Mouse (Mus musculus) stomach, embryonic 14.5 days (tissue): ENCODE data around the gene Esp18. TPM values are rescaled to one million over a fixed set of nuclear protein-coding genes. Genes with fewer than 3 reads are reported as not detected.

Experiments used
- ATAC-seq: fragments of 200-750 bp; cut with Nextera tagmentation; 2 replicates; pipeline ENCODE4 v1.8.0; 2017; ENCODE audit warnings: low read depth, moderate TSS enrichment; ENCODE audit not compliant: insufficient number of reproducible peaks, insufficient read depth, low FRiP score
- H3K27ac ChIP-seq: fragments of 300-500 bp; sonication (generic); 2 replicates; pipeline ENCODE4 v1.5.1; 2014; ENCODE audit warnings: mild to moderate bottlenecking, low read length, moderate library complexity, mixed read lengths
- H3K27me3 ChIP-seq: fragments of 300-500 bp; sonication (generic); 2 replicates; pipeline ENCODE4 v1.6.1; 2014; ENCODE audit warnings: low read length, control low read depth, mixed read lengths; ENCODE audit not compliant: control insufficient read depth, insufficient read depth
- H3K36me3 ChIP-seq: fragments of 300-500 bp; sonication (generic); 2 replicates; pipeline ENCODE4 v1.6.1; 2014; ENCODE audit warnings: mild to moderate bottlenecking, control low read depth, low read length, moderate library complexity, mixed read lengths; ENCODE audit not compliant: control insufficient read depth, insufficient read depth
- H3K4me1 ChIP-seq: fragments of 300-500 bp; sonication (generic); 2 replicates; pipeline ENCODE4 v1.6.1; 2014; ENCODE audit warnings: low read length, control low read depth, mixed read lengths; ENCODE audit not compliant: control insufficient read depth, insufficient read depth
- H3K4me2 ChIP-seq: fragments of 300-500 bp; sonication (generic); replicated peaks from 2 replicates; pipeline ENCODE4 v1.6.1; 2014; ENCODE audit warnings: low read depth, low read length, control low read depth
- H3K4me3 ChIP-seq: fragments of 300-500 bp; sonication (generic); 2 replicates; pipeline ENCODE4 v1.5.1; 2014; ENCODE audit warnings: low read depth, low read length, control low read depth
- H3K9ac ChIP-seq: fragments of 300-500 bp; sonication (generic); replicated peaks from 2 replicates; pipeline ENCODE4 v1.6.1; 2014; ENCODE audit warnings: low read depth, mild to moderate bottlenecking, control low read depth, low read length, moderate library complexity, mixed read lengths
- H3K9me3 ChIP-seq: fragments of 300-500 bp; sonication (generic); 2 replicates; pipeline ENCODE4 v1.6.1; 2016; ENCODE audit warnings: low read depth, low read length, control low read depth; ENCODE audit not compliant: control insufficient read depth
- WGBS: fragments of 180-500 bp; shearing (Covaris S2); extraction: QIAGEN DNeasy Blood & Tissue Kit; methylation state at CpG from one replicate; pipeline ENCODE4 v1.1.7; 2014; 5-methylcytosine and 5-hydroxymethylcytosine counted together
- microRNA-seq: library from miRNA; unstranded; fragments of <30 nt; microRNA quantifications from one replicate; pipeline ENCODE4, GENCODE M21; 2016
- polyA plus RNA-seq: library from polyadenylated mRNA; unstranded; fragments of >200 nt; fragmentation: Nextera tagmentation; extraction: Ambion mirVana; gene quantifications from 2 replicates; pipeline ENCODE4 v1.2.1, GENCODE M21; 2014

Gene Esp18
- polyA plus RNA-seq, result not detected in 2 replicates

DNA sequence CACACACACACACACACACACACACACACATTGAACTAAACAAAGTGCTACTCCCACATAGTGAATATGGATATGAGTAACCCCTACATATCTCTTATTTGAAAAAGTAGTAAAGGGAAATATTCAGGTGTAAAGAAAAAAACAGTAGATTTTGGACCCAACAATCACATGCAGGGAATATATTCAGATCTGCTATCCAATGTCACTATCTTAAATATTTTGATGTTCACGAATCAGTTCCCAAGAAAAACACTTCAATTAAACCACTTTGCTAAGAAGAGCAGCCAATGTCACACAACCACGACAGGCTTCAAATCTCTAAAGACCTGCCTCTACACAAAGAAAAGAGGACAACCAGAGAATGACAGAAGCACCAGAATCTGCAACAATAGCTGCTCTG is at the start of gene Esp18:
Gene Esp18 (plus strand): TSS at position 301 of the 400 bp plus-strand sequence.
- Histone ChIP-seq H3K27ac (no peak within 1 kb of the TSS), H3K4me2 (no peak within 1 kb of the TSS), H3K4me3 (no peak within 1 kb of the TSS), H3K9ac (no peak within 1 kb of the TSS), H3K27me3 (no peaks in the 10 kb centered on the region), H3K4me1 (no peaks in the 10 kb centered on the region), H3K36me3 (no peaks in the 10 kb centered on the region), H3K9me3 (no peaks in the 10 kb centered on the region)
- ATAC-seq, result no peak
- 65% methylated on average over 2 of the region's 2 CpGs for WGBS

DNA sequence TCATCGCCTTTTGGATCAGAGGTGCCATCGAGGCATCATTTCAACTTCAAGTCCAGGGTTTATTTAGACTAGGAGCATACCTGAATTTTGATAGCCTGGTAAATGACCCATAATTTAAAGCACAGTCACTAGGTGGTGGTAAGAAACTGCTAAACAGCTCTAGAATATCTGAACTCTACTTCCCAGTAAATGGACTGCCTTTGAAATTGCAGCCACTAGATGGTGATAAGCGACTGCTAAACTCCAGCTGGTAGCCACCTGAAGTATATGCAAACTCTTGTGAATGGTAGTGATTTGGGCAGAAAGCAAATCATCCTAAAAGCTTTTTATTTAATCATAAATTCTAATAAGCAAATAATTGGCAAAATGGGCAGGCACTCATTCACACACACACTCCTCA is 42.8 kb upstream of the Esp18 start:
- 69% methylated on average over 3 of the region's 3 CpGs for WGBS
- H3K9me3 ChIP-seq, result no peaks in the 10 kb centered on the region
- H3K9ac ChIP-seq, result no peak overlapping the region
- no peak overlapping the region for H3K4me3 ChIP-seq
- H3K27me3 ChIP-seq, result no peaks in the 10 kb centered on the region
- no peaks in the 10 kb centered on the region for H3K36me3 ChIP-seq
- no peak overlapping the region for H3K27ac ChIP-seq
- no peaks in the 10 kb centered on the region for H3K4me1 ChIP-seq
- ATAC-seq, result no peak
- no peak overlapping the region for H3K4me2 ChIP-seq

Small RNA genes lying within 50 kb of the gene (microRNA-seq; reads per million reads assigned to microRNA genes)
- gene Gm26429, result not detected

Other genes starting within 250 kb of the Esp18 start
- gene Esp16, start 129.8 kb downstream of the Esp18 start, polyA plus RNA-seq, result not detected in 2 replicates
- not detected in 2 replicates for gene Esp15, start 234.6 kb downstream of the Esp18 start, polyA plus RNA-seq